Mouse (Mus musculus) lung, adult 2 months (tissue): Measurements from ENCODE around the gene Bcorl1. TPM values are rescaled to one million over a fixed set of nuclear protein-coding genes. Genes with fewer than 3 reads are reported as not detected.

Source experiments
- DNase-seq: peaks from one replicate; pipeline ENCODE4 v3.0.0; 2022
- H3K4me1 ChIP-seq: fragments of 200-500 bp; 2 replicates; pipeline ENCODE4 v1.6.1; 2011; ENCODE audit warnings: low read length; ENCODE audit not compliant: control insufficient read depth, insufficient read depth
- H3K4me3 ChIP-seq: fragments of 200-500 bp; replicated peaks from 2 replicates; pipeline ENCODE3; 2011; ENCODE audit warnings: low read depth, mild to moderate bottlenecking, control low read depth, low read length; ENCODE audit errors: extremely low read depth
- CTCF ChIP-seq: fragments of 200-500 bp; IDR thresholded peaks from 2 replicates; pipeline ENCODE4 v1.5.1; 2011; ENCODE audit warnings: mild to moderate bottlenecking, low read length, control low read depth; ENCODE audit not compliant: insufficient read depth
- POLR2A ChIP-seq: fragments of 200-500 bp; IDR thresholded peaks from 2 replicates; pipeline ENCODE4 v1.6.1; 2011; ENCODE audit warnings: low read depth, mild to moderate bottlenecking, control low read depth, low read length, borderline replicate concordance; ENCODE audit errors: extremely low read depth
- WGBS: fragments of 180-500 bp; shearing (Covaris S2); methylation state at CpG from one replicate; pipeline ENCODE4 v1.1.7; 2018; 5-methylcytosine and 5-hydroxymethylcytosine counted together
- polyA plus RNA-seq: library from polyadenylated mRNA; depleted of rRNA; stranded (reverse); fragments of >200 nt; gene quantifications from 2 replicates; pipeline ENCODE4 v1.2.3, GENCODE M21; 2012

Gene Bcorl1
- polyA plus RNA-seq, 1 experiment = 5.7 TPM

- 68% methylated on average over 4 of the region's 4 CpGs for WGBS
- Histone ChIP-seq H3K4me1 (no peaks in the 10 kb centered on the region), H3K4me3 (no peak overlapping the region)
- TF ChIP-seq POLR2A = no peak
- TF ChIP-seq CTCF = no peak
- DNase-seq = no peak
These were observed 44.8 kb downstream of the Bcorl1 start for GRCm38 (mm10) chrX:48385927-48386326.

- Histone ChIP-seq H3K4me1 (no peaks in the 10 kb centered on the region), H3K4me3 (no peak overlapping the region)
- WGBS = 86% methylated on average over 6 of the region's 6 CpGs
- TF ChIP-seq POLR2A (no peak), CTCF (no peak)
- DNase-seq = no peak
These were observed 48.2 kb downstream of the Bcorl1 start for GRCm38 (mm10) chrX:48389380-48389779.

- no peak for DNase-seq
- 80% methylated on average over 4 of the region's 4 CpGs for WGBS
- no peak for TF ChIP-seq POLR2A
- no peak overlapping the region for H3K4me3 ChIP-seq
- no peaks in the 10 kb centered on the region for H3K4me1 ChIP-seq
These were observed 58.8 kb downstream of the Bcorl1 start for GRCm38 (mm10) chrX:48399994-48400393.

- Histone ChIP-seq H3K4me3 (no peak overlapping the region), H3K4me1 (no peaks in the 10 kb centered on the region)
- 57% methylated on average over 3 of the region's 3 CpGs for WGBS
- peak; percentile 3 for DNase-seq
- TF ChIP-seq CTCF = no peak
- TF ChIP-seq POLR2A = no peak
These were observed 64.0 kb downstream of the Bcorl1 start for GRCm38 (mm10) chrX:48405141-48405540.

- peak; percentile 80 for DNase-seq
- WGBS = 15% methylated on average over 36 of the region's 36 CpGs
- peak overlapping the region; percentile 73 for H3K4me3 ChIP-seq
These were observed 68.6 kb downstream of the Bcorl1 start for GRCm38 (mm10) chrX:48409611-48410387.

GRCm38 (mm10) chrX:48410388-48410776 is 69.2 kb downstream of the Bcorl1 start:
- H3K4me3 ChIP-seq = no peak overlapping the region

More at GRCm38 (mm10) chrX:48409611-48410387, 68.6 kb downstream of the Bcorl1 start:
- H3K4me1 ChIP-seq = no peaks in the 10 kb centered on the region
- TF ChIP-seq CTCF (peak; percentile 42; the same call in 1 of the 2 replicates), POLR2A (no peak)

GRCm38 (mm10) chrX:48412629-48413028 is 71.5 kb downstream of the Bcorl1 start:
- H3K4me1 ChIP-seq = no peaks in the 10 kb centered on the region
- no peak for DNase-seq
- H3K4me3 ChIP-seq = no peak overlapping the region
- no peak for TF ChIP-seq POLR2A
- WGBS = 64% methylated on average over 6 of the region's 6 CpGs

More at GRCm38 (mm10) chrX:48410388-48410776, 69.2 kb downstream of the Bcorl1 start:
- TF ChIP-seq CTCF (no peak), POLR2A (no peak)
- no peak for DNase-seq
- H3K4me1 ChIP-seq = no peaks in the 10 kb centered on the region
- WGBS = 31% methylated on average over 7 of the region's 7 CpGs

- peak; percentile 15 for DNase-seq
- TF ChIP-seq POLR2A = no peak
- no peak for TF ChIP-seq CTCF
- WGBS = 71% methylated on average over 5 of the region's 5 CpGs
- no peak overlapping the region for H3K4me3 ChIP-seq
- H3K4me1 ChIP-seq = no peaks in the 10 kb centered on the region
These were observed 73.1 kb downstream of the Bcorl1 start for GRCm38 (mm10) chrX:48414291-48414690.

GRCm38 (mm10) chrX:48418417-48418816 is 77.3 kb downstream of the Bcorl1 start:
- DNase-seq = no peak

GRCm38 (mm10) chrX:48422986-48423385 is 81.8 kb downstream of the Bcorl1 start:
- TF ChIP-seq CTCF (peak; percentile 50), POLR2A (no peak)
- WGBS = 38% methylated on average over 4 of the region's 4 CpGs
- peaks cover 14% of the 10 kb centered on the region; the same call in 1 of the 2 replicates for H3K4me1 ChIP-seq
- DNase-seq = peak; percentile 58
- no peak overlapping the region for H3K4me3 ChIP-seq

More at GRCm38 (mm10) chrX:48418417-48418816, 77.3 kb downstream of the Bcorl1 start:
- WGBS = 72% methylated on average over 2 of the region's 2 CpGs
- H3K4me3 ChIP-seq = no peak overlapping the region
- 0 out of 2 replicates have a peak, but pooled peaks cover 3% of the 10 kb centered on the region for H3K4me1 ChIP-seq
- TF ChIP-seq POLR2A (no peak), CTCF (no peak)
